Mouse (Mus musculus) erythroblast, embryonic 14.5 days (primary cell): Measurements from ENCODE around the gene Eif3j1.

Experiments used
- GATA1 ChIP-seq: IDR thresholded peaks from 2 replicates; pipeline ENCODE4 v1.6.1; 2012; ENCODE audit warnings: low read length, inconsistent platforms, mixed read lengths
- TAL1 ChIP-seq: IDR thresholded peaks from 3 replicates; pipeline ENCODE4 v1.6.1; 2012; ENCODE audit warnings: low read length, inconsistent platforms, mixed read lengths

DNA sequence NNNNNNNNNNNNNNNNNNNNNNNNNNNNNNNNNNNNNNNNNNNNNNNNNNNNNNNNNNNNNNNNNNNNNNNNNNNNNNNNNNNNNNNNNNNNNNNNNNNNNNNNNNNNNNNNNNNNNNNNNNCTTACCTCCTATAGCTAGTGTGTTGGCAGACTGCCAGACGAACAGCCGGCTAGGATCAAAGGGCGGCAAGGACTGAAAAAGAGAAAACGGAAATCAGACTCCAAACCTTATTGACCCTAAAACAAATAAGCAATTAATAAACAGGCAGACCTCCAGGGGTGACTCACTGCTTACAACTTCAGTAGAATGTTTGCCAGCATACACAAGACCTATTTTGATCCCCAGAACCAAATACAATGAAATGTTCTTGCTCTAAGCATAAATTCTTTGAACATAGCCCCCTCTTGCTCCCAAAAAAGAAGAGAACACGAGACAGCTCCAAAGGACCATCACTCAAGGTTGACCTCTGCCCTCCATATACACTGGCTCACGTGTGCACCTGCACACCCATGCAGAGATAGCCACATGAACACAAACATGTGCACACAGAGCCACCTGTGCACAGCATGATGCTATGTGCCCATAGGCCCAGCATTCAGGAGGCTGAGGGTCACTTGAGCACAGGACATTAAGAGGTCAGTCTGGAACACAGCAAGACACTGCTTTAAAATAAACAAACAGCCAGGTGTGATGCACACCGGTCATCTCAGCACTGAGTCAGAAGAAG lies 53.5 kb downstream of the Eif3j1 start:
- no peak for TF ChIP-seq TAL1
- no peak for TF ChIP-seq GATA1
